Mouse (Mus musculus): ENCODE data around the gene Dtx4. TPM values are rescaled to one million over a fixed set of nuclear protein-coding genes. Genes with fewer than 3 reads are reported as not detected.

The Dtx4 gene
- polyA plus RNA-seq, 1 experiment from 2014 or later: 2.5 TPM

- no peaks in the 10 kb centered on the region for H3K36me3 ChIP-seq
- 38% methylated on average over 4 of the region's 4 CpGs for WGBS
- ATAC-seq (replicated peaks; ENCODE audit: insufficient number of reproducible peaks, insufficient read depth, low FRiP score, low read depth): no peak
- no peak overlapping the region for H3K4me3 ChIP-seq
- no peaks in the 10 kb centered on the region for H3K27me3 ChIP-seq
- H3K4me2 ChIP-seq: no peak overlapping the region
- H3K27ac ChIP-seq: peak overlapping the region; percentile 20; the same call in 1 of the 2 replicates
- H3K4me1 ChIP-seq (replicated peaks): peaks cover 24% of the 10 kb centered on the region
- no peak overlapping the region for H3K9ac ChIP-seq
- no peaks in the 10 kb centered on the region for H3K9me3 ChIP-seq (replicated peaks)
Measured at GRCm38 (mm10) chr19:12483782-12484181, 17.5 kb downstream of the Dtx4 start.

- no peak for ATAC-seq (replicated peaks; ENCODE audit: insufficient number of reproducible peaks, insufficient read depth, low FRiP score, low read depth)
- no peaks in the 10 kb centered on the region for H3K9me3 ChIP-seq (replicated peaks)
- H3K27me3 ChIP-seq: no peaks in the 10 kb centered on the region
- H3K36me3 ChIP-seq: no peaks in the 10 kb centered on the region
- no peak overlapping the region for H3K4me3 ChIP-seq
- H3K27ac ChIP-seq: no peak overlapping the region
- H3K9ac ChIP-seq: no peak overlapping the region
- WGBS: 75% methylated on average over 6 of the region's 6 CpGs
- no peak overlapping the region for H3K4me2 ChIP-seq
- peaks cover 16% of the 10 kb centered on the region for H3K4me1 ChIP-seq (replicated peaks)
Measured at GRCm38 (mm10) chr19:12478369-12478768, 22.9 kb downstream of the Dtx4 start.

GRCm38 (mm10) chr19:12476721-12477270 lies 24.5 kb downstream of the Dtx4 start:
- Histone ChIP-seq H3K9ac (no peak overlapping the region), H3K27me3 (no peaks in the 10 kb centered on the region), H3K27ac (no peak overlapping the region), H3K4me1 (replicated peaks) (peaks cover 20% of the 10 kb centered on the region), H3K4me2 (no peak overlapping the region), H3K4me3 (no peak overlapping the region), H3K36me3 (no peaks in the 10 kb centered on the region), H3K9me3 (replicated peaks) (no peaks in the 10 kb centered on the region)
- no peak for ATAC-seq (replicated peaks; ENCODE audit: insufficient number of reproducible peaks, insufficient read depth, low FRiP score, low read depth)
- WGBS: 17% methylated on average over 5 of the region's 5 CpGs

- peak; percentile 99 for ATAC-seq (replicated peaks; ENCODE audit: insufficient number of reproducible peaks, insufficient read depth, low FRiP score, low read depth)
- WGBS: 44% methylated on average over 15 of the region's 15 CpGs
- H3K4me1 ChIP-seq (replicated peaks): peaks cover 24% of the 10 kb centered on the region
Measured at GRCm38 (mm10) chr19:12475380-12476250, 25.6 kb downstream of the Dtx4 start.

GRCm38 (mm10) chr19:12473951-12474350 lies 27.3 kb downstream of the Dtx4 start:
- Histone ChIP-seq H3K9me3 (replicated peaks) (no peaks in the 10 kb centered on the region), H3K36me3 (no peaks in the 10 kb centered on the region), H3K27me3 (no peaks in the 10 kb centered on the region), H3K4me2 (no peak overlapping the region), H3K27ac (no peak overlapping the region), H3K4me1 (replicated peaks) (peaks cover 24% of the 10 kb centered on the region), H3K9ac (no peak overlapping the region), H3K4me3 (no peak overlapping the region)
- no peak for ATAC-seq (replicated peaks; ENCODE audit: insufficient number of reproducible peaks, insufficient read depth, low FRiP score, low read depth)
- 75% methylated on average over 4 of the region's 4 CpGs for WGBS

More at GRCm38 (mm10) chr19:12475380-12476250, 25.6 kb downstream of the Dtx4 start:
- Histone ChIP-seq H3K36me3 (no peaks in the 10 kb centered on the region), H3K4me2 (peak overlapping the region; percentile 42), H3K9ac (no peak overlapping the region; the same call in 1 of the 2 replicates), H3K9me3 (replicated peaks) (no peaks in the 10 kb centered on the region), H3K4me3 (no peak overlapping the region), H3K27ac (peak overlapping the region; percentile 77), H3K27me3 (no peaks in the 10 kb centered on the region)

GRCm38 (mm10) chr19:12473201-12473641 lies 28.0 kb downstream of the Dtx4 start:
- Histone ChIP-seq H3K36me3 (no peaks in the 10 kb centered on the region), H3K4me3 (no peak overlapping the region), H3K4me1 (replicated peaks) (peaks cover 24% of the 10 kb centered on the region), H3K9ac (no peak overlapping the region), H3K4me2 (no peak overlapping the region), H3K9me3 (replicated peaks) (no peaks in the 10 kb centered on the region), H3K27me3 (no peaks in the 10 kb centered on the region), H3K27ac (no peak overlapping the region)
- WGBS: 64% methylated on average over 4 of the region's 4 CpGs
- no peak for ATAC-seq (replicated peaks; ENCODE audit: insufficient number of reproducible peaks, insufficient read depth, low FRiP score, low read depth)

GRCm38 (mm10) chr19:12472381-12472976 lies 28.8 kb downstream of the Dtx4 start:
- ATAC-seq (replicated peaks; ENCODE audit: insufficient number of reproducible peaks, insufficient read depth, low FRiP score, low read depth): no peak
- Histone ChIP-seq H3K36me3 (no peaks in the 10 kb centered on the region), H3K4me2 (no peak overlapping the region), H3K27me3 (no peaks in the 10 kb centered on the region), H3K4me1 (replicated peaks) (peaks cover 24% of the 10 kb centered on the region), H3K9me3 (replicated peaks) (no peaks in the 10 kb centered on the region), H3K9ac (no peak overlapping the region), H3K4me3 (no peak overlapping the region), H3K27ac (no peak overlapping the region)
- WGBS: 72% methylated on average over 5 of the region's 5 CpGs

GRCm38 (mm10) chr19:12471866-12472265 lies 29.4 kb downstream of the Dtx4 start:
- 44% methylated on average over 3 of the region's 3 CpGs for WGBS
- Histone ChIP-seq H3K4me2 (no peak overlapping the region), H3K27me3 (no peaks in the 10 kb centered on the region), H3K4me1 (replicated peaks) (peaks cover 21% of the 10 kb centered on the region), H3K4me3 (no peak overlapping the region), H3K9me3 (replicated peaks) (no peaks in the 10 kb centered on the region), H3K27ac (no peak overlapping the region), H3K9ac (no peak overlapping the region), H3K36me3 (no peaks in the 10 kb centered on the region)
- no peak for ATAC-seq (replicated peaks; ENCODE audit: insufficient number of reproducible peaks, insufficient read depth, low FRiP score, low read depth)

- WGBS: 69% methylated on average over 5 of the region's 5 CpGs
- Histone ChIP-seq H3K27me3 (no peaks in the 10 kb centered on the region), H3K4me2 (no peak overlapping the region)
Measured at GRCm38 (mm10) chr19:12467436-12467835, 33.8 kb downstream of the Dtx4 start.

GRCm38 (mm10) chr19:12466204-12466603 lies 35.0 kb downstream of the Dtx4 start:
- 20% methylated on average over 7 of the region's 7 CpGs for WGBS
- no peaks in the 10 kb centered on the region for H3K9me3 ChIP-seq (replicated peaks)
- peak; percentile 48; the same call in 1 of the 2 replicates for ATAC-seq (replicated peaks; ENCODE audit: insufficient number of reproducible peaks, insufficient read depth, low FRiP score, low read depth)
- no peaks in the 10 kb centered on the region for H3K36me3 ChIP-seq
- H3K27me3 ChIP-seq: no peaks in the 10 kb centered on the region
- peaks cover 5% of the 10 kb centered on the region; the same call in 1 of the 2 replicates for H3K4me1 ChIP-seq (replicated peaks)
- no peak overlapping the region for H3K4me2 ChIP-seq
- no peak overlapping the region for H3K9ac ChIP-seq
- H3K4me3 ChIP-seq: no peak overlapping the region
- H3K27ac ChIP-seq: no peak overlapping the region

More at GRCm38 (mm10) chr19:12467436-12467835, 33.8 kb downstream of the Dtx4 start:
- H3K27ac ChIP-seq: no peak overlapping the region
- no peak overlapping the region for H3K9ac ChIP-seq
- peaks cover 11% of the 10 kb centered on the region; the same call in 1 of the 2 replicates for H3K4me1 ChIP-seq (replicated peaks)
- no peak for ATAC-seq (replicated peaks; ENCODE audit: insufficient number of reproducible peaks, insufficient read depth, low FRiP score, low read depth)
- H3K9me3 ChIP-seq (replicated peaks): no peaks in the 10 kb centered on the region
- no peaks in the 10 kb centered on the region for H3K36me3 ChIP-seq
- no peak overlapping the region for H3K4me3 ChIP-seq

- 90% methylated on average over 10 of the region's 10 CpGs for WGBS
- Histone ChIP-seq H3K27ac (no peak overlapping the region), H3K27me3 (no peaks in the 10 kb centered on the region), H3K4me3 (no peak overlapping the region), H3K4me2 (no peak overlapping the region), H3K36me3 (no peaks in the 10 kb centered on the region), H3K9ac (no peak overlapping the region), H3K9me3 (replicated peaks) (no peaks in the 10 kb centered on the region), H3K4me1 (replicated peaks) (peaks cover 5% of the 10 kb centered on the region; the same call in 1 of the 2 replicates)
- ATAC-seq (replicated peaks; ENCODE audit: insufficient number of reproducible peaks, insufficient read depth, low FRiP score, low read depth): no peak
Measured at GRCm38 (mm10) chr19:12465530-12466144, 35.6 kb downstream of the Dtx4 start.

All from heart, embryonic 15.5 days (tissue).